Mouse (Mus musculus): ENCODE measurements around the gene Phactr2.
A peak's percentile ranks its signal among the peaks of the same experiment; 100 is the strongest.

Phactr2 gene

GRCm38 (mm10) chr10:13401971-13402370, 72.2 kb downstream of the Phactr2 start:
- DNase-seq (ENCODE audit: low read depth), result no peak

DNA sequence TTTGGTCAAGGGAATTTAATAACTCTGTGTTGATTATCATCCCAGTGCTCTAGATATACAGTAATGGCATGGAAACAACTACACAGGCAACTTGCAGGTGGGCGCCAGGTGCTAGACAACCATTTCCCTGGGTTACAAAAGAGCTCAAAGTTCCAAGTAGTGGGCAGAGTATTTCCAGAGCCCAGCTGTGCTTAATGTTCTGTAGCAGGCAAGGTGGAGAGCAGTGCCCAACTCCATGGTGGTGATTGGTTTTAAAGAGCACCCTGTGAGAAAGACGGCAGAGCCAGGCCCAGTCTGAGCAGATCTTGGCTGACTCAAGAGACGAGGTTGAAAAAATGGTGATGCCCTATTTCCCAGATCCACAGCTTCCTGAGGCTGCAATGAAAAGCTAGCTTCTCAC, 78.5 kb downstream of the Phactr2 start:
- DNase-seq (ENCODE audit: low read depth), result no peak

DNA sequence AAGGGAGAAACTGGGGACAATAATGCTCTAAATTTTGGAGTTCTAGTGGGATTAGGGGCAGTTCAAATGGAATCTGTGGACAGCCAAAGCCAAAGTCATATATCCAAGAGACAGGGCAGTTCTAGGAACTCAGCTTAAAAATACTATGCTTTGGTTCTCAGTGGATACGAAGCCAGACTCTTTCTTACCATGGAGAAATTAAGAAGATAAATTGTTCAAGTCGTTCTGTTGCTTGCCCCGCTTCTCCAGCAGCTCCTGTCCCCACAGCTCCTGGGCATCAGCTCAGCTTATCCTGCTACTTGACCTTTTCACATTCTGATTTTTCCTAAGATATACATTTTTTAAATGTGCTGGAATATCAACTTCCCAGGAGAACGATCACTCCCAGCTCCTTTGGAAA, 80.2 kb downstream of the Phactr2 start:
- no peak for DNase-seq (ENCODE audit: low read depth)

- DNase-seq (ENCODE audit: low read depth), result peak; percentile 4
Observed at GRCm38 (mm10) chr10:13388116-13388922, 85.9 kb downstream of the Phactr2 start.

- no peak for DNase-seq (ENCODE audit: low read depth)
Observed at GRCm38 (mm10) chr10:13384866-13385265, 89.3 kb downstream of the Phactr2 start.

GRCm38 (mm10) chr10:13377895-13378294, 96.3 kb downstream of the Phactr2 start:
- no peak for DNase-seq (ENCODE audit: low read depth)

- DNase-seq (ENCODE audit: low read depth), result no peak
Observed at GRCm38 (mm10) chr10:13376428-13377260, 97.6 kb downstream of the Phactr2 start.

DNA sequence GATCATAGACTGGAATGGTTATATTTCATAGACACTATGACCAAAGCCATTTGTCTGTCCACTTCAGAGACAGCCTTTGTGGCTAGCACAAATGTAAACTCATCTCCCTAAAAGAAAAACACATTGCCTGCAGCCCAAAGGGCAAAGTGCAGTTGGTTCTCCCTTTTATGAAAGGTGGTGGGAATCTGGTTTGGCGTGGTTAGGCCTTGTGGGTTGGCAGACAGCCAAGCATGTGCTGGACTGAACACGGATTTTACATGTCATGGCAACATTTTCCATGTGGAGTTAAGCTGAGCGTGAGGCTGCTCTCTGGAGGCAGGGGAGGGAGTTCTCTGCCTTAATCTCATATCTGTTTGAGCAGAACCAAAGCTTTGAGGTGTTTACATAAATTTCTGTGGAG, 98.4 kb downstream of the Phactr2 start:
- DNase-seq (ENCODE audit: low read depth), result no peak

DNA sequence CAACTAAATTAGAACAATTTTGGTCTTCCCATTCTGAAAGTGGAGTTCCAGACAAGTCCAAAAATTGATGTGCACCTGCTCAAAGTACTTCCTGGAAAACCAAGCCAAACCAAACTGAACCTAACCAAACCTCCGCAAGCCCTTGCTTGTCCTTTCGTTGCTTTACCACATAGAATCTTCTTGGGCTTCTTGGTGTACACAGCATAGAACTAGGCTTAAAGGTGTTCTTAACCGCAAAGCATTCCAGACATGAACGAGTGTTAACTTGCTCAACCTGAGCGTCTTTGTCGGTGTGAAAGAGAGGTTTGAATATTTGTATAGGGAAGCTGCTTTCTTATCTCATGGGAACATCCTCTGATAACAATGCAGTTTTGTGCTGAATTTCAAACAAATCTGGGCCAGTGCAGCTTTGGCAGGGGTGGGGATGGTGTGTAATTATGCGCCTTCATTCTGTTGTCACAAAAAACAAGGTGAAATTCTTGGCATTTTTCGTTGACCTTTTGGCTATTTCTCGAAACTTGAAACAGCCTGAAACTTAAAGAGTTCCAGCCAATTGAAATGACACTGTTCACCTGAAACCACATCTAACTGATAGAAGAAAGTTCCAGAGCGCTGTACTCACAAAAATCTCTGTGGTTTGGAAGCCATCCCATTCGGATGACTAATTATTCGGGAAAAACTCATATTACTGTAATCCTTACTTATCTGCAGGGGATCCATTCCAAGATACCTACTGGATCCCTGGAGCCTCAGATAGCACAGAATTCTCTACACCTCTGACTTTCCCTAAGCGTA, 104.4 kb downstream of the Phactr2 start:
- no peak for DNase-seq (ENCODE audit: low read depth)

- DNase-seq (ENCODE audit: low read depth), result no peak
Observed at GRCm38 (mm10) chr10:13364286-13364580, 110.0 kb downstream of the Phactr2 start.

DNA sequence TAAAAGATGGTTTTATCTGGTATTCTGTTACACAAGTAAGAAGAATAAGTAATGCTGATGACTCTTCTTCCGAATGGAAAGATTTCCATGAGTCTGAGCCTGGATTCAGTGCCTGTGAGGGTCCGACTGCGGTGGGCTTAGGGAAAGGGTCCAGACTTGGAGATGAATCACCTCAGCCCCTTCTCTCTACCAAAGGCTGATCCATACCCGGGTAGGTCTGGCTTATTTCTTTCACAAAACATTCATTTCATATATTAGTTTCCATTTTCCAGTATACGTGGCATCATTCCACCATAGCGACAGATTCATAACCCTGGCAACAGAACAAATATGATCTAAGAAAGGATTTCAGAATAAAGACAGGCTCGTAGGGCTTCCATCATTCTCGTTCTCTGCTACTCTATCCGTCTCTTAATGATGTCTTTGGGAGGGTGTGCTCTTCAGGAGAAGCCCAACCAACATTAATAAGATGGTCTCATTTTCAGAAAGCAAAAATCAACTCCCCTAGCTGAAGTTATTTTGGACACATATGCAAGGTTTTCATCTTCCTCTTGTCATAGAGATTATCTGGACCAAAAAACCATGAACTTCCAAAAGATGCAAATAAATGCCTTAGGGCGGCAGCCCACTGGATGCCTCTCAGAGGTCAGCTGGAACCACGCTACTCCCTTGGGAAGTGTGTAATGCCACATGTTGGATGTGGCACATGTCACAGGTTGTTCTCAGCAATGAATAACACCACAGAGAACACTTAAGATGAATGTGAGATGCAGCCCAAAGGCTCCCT, 110.5 kb downstream of the Phactr2 start:
- DNase-seq (ENCODE audit: low read depth), result no peak

DNA sequence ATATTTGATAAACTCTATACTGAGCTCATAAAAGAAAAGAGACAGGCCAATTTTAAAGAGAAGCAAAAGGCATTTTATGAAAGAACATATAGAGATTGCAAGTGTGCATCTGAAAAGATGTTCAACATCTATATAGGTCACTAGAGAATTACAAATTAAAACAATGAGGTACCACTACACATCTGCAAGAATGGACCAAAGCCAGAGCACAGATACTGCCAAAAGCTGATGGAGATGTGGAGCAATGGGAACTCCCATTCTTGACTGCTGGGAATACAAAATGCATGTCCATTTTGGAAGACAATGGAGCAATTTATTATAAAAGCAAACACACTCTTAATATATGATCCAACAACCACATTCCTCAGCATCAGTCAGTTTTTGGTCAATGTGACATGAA, 113.3 kb downstream of the Phactr2 start:
- DNase-seq (ENCODE audit: low read depth), result no peak

DNA sequence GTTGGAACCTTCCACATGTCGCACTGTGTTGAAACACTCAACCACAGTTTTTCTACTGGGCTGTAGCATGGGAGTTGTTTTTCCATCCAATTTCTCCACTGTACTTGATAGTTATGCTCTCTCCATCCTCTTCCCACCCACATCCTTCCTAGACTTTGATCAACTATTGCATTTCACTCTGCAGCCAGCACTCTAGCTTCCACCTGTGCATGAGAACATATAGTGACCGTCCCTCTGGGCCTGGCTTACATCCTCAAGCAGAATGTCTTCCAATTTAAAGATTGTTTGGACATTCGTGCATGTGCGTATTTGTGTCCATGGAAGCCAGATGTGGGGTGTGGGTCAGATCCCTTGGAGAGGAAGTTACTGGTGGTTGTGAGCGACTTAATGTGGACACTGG, 114.4 kb downstream of the Phactr2 start:
- DNase-seq (ENCODE audit: low read depth), result no peak

- peak; percentile 7 for DNase-seq (ENCODE audit: low read depth)
Observed at GRCm38 (mm10) chr10:13358679-13359078, 115.5 kb downstream of the Phactr2 start.

DNA sequence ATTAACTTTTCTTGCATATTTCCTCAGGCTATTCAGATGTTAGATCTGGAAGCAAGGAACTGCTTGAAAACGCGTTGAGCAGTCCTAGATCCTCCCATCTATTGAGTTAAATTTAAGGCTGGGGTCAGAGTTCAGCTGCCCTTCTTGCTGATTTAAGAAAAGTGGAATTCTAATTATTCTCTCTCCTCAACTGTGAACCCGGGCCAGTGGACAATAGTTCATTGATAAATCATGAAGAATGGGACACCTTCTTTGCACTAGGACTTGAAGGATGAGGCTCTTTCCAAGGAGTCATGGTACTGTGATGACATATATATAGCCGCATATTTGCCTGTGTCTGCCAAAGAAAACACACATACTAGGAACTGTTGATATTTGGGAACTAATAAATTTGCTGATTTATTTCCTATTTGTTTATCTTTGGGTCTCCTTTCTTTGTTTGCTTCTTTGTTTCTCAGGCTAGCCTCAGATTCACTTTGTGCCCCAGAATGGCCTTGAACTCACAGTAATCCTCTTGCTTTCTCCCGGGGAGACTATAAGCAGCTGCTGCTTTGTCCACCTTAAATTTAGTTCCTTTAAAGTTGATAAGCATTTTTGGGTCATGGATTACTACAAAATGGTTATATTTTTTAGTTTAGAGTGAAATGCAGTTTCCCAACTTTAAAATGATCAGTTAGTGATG, 127.5 kb downstream of the Phactr2 start:
- DNase-seq (ENCODE audit: low read depth), result no peak

DNA sequence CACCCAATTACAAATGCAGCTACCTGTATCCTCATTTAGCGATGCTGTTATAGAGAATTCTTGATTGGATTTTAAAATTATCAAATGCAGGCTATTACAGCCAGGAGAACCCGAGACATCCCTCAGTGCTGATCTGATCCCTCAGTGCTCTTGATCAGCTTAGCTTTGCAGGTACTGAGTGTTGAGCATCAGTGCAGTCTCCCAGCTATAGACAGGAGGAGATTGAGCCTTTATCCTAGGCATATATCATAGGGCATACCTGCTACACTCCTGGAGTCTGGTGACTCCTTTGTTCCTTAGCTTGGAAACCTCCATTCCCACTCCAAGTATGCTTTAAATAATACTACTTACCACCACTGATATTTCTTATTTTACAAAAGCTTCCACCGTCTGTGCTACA, 133.6 kb downstream of the Phactr2 start:
- DNase-seq (ENCODE audit: low read depth), result no peak

GRCm38 (mm10) chr10:13336964-13337363, 137.2 kb downstream of the Phactr2 start:
- DNase-seq (ENCODE audit: low read depth), result no peak

DNA sequence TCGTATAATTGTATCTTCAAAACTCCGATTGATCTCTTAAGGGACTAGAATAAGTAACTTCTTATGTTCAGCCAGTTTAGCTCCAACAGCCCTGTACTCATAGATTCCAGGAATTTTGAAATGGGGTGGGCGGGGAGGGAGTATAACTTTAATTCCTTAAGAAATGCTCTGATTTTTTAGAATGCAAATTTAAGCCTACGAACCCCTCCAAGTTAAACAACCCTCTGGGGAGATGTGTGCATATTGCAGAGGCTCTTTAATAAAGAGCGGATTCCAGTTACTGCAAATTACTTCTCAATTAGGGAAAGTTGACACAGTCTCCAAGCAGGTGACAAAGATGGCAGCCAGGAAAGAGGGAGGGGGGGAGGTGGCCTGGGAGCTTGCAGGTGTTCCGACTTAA, 138.4 kb downstream of the Phactr2 start:
- DNase-seq (ENCODE audit: low read depth), result no peak

GRCm38 (mm10) chr10:13335347-13335746, 138.9 kb downstream of the Phactr2 start:
- no peak for DNase-seq (ENCODE audit: low read depth)

DNA sequence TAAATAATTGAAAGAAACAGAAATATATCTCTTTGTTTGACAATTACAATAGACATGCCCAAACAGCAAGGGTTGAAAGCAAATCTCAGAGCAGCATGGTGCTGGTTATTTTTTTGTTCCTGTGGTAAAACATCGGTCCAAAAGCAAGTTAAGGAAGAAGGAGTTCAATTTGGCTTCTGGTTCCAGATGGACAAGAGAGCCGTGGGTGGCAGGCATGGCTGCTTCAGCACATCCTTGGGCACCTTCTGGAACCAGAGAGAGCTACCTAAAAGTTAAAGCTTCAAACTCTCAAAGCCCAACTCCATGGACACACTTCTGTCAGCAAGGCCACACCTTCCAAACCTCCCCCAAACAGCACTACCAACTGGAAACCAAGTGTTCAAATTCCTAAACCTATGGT, 140.4 kb downstream of the Phactr2 start:
- DNase-seq (ENCODE audit: low read depth), result no peak

DNA sequence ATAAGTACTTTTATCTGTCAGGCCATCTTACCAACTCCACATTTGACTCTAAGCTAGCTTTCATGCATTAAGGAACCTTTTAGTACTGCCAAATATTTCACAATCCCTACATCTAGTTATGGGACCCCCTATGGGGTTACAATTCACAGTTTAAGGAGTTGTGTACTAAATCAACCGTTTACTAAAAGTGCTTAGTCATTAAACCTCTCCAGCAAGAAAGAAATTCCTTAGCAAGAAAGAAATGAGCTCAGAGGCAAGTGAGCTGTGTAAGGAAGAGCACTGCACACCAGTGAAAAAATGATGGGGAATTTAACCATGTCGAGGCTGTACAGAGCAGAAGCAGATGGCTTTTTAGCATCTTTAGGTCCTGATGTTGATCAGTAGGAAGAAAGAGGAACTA, 141.2 kb downstream of the Phactr2 start:
- DNase-seq (ENCODE audit: low read depth), result no peak
